Mouse (Mus musculus): Measurements from ENCODE around the gene Cpvl. TPM values are rescaled to one million over a fixed set of nuclear protein-coding genes. Genes with fewer than 3 reads are reported as not detected.

The Cpvl gene
- total RNA-seq, 2 experiments from 2014 or later: not detected

- intact Hi-C loops (cut with DNase I): no loop called here
- DNase-seq: no peak
Observed at GRCm38 (mm10) chr6:53973468-53973867, 5.0 kb downstream of the Cpvl start.

GRCm38 (mm10) chr6:53972238-53972743 is 6.2 kb downstream of the Cpvl start:
- no peak for DNase-seq
- intact Hi-C loops (cut with DNase I): no loop called here

- intact Hi-C loops (cut with DNase I): no loop called here
Observed at GRCm38 (mm10) chr6:53971729-53972128, 6.7 kb downstream of the Cpvl start.

GRCm38 (mm10) chr6:53969081-53969480 is 9.4 kb downstream of the Cpvl start:
- DNase-seq: no peak
- intact Hi-C loops (cut with DNase I): no loop called here

More at GRCm38 (mm10) chr6:53971729-53972128, 6.7 kb downstream of the Cpvl start:
- DNase-seq: no peak

GRCm38 (mm10) chr6:53968550-53968949 is 9.9 kb downstream of the Cpvl start:
- no peak for DNase-seq
- intact Hi-C loops (cut with DNase I): no loop called here

- DNase-seq: no peak
- intact Hi-C loops (cut with DNase I): no loop called here
Observed at GRCm38 (mm10) chr6:53966595-53966994, 11.9 kb downstream of the Cpvl start.

- DNase-seq: no peak
- intact Hi-C loops (cut with DNase I): no loop called here
Observed at GRCm38 (mm10) chr6:53965900-53966299, 12.6 kb downstream of the Cpvl start.

- intact Hi-C loops (cut with DNase I): loop anchor here (5.0 kb wide), 2 partner anchors 58 to 198 kb away; no protein-coding TSS in a partner anchor
- no peak for DNase-seq
Observed at GRCm38 (mm10) chr6:53963906-53964496, 14.5 kb downstream of the Cpvl start.

GRCm38 (mm10) chr6:53962006-53962405 is 16.5 kb downstream of the Cpvl start:
- intact Hi-C loops (cut with DNase I): loop anchor here (5.0 kb wide), 2 partner anchors 60 to 200 kb away; no protein-coding TSS in a partner anchor
- no peak for DNase-seq

GRCm38 (mm10) chr6:53959826-53960225 is 18.6 kb downstream of the Cpvl start:
- intact Hi-C loops (cut with DNase I): loop anchor here (5.0 kb wide), 4 partner anchors 62 to 267 kb away; no protein-coding TSS in a partner anchor
- no peak for DNase-seq

GRCm38 (mm10) chr6:53958321-53958720 is 20.1 kb downstream of the Cpvl start:
- intact Hi-C loops (cut with DNase I): loop anchor here (1.0 to 5.0 kb wide), 3 partner anchors 161 to 269 kb away; no protein-coding TSS in a partner anchor
- peak; percentile 83 to 90 for DNase-seq

- intact Hi-C loops (cut with DNase I): loop anchor here (5.0 kb wide), 2 partner anchors 159 to 271 kb away; no protein-coding TSS in a partner anchor
- DNase-seq: no peak
Observed at GRCm38 (mm10) chr6:53956513-53956912, 22.0 kb downstream of the Cpvl start.

GRCm38 (mm10) chr6:53955846-53956245 is 22.6 kb downstream of the Cpvl start:
- DNase-seq: no peak
- intact Hi-C loops (cut with DNase I): loop anchor here (5.0 kb wide), 2 partner anchors 159 to 271 kb away; no protein-coding TSS in a partner anchor

GRCm38 (mm10) chr6:53955271-53955670 is 23.2 kb downstream of the Cpvl start:
- intact Hi-C loops (cut with DNase I): loop anchor here (5.0 kb wide), 2 partner anchors 158 to 272 kb away; no protein-coding TSS in a partner anchor
- no peak for DNase-seq

- intact Hi-C loops (cut with DNase I): loop anchor here (1.0 to 5.0 kb wide), 4 partner anchors 47 to 173 kb away; no protein-coding TSS in a partner anchor
- DNase-seq: peak; percentile 79 to 80
Observed at GRCm38 (mm10) chr6:53954106-53954505, 24.4 kb downstream of the Cpvl start.

- DNase-seq: no peak
- intact Hi-C loops (cut with DNase I): loop anchor here (5.0 kb wide), 2 partner anchors 46 to 81 kb away; no protein-coding TSS in a partner anchor
Observed at GRCm38 (mm10) chr6:53953348-53953747, 25.1 kb downstream of the Cpvl start.

GRCm38 (mm10) chr6:53951421-53951820 is 27.1 kb downstream of the Cpvl start:
- intact Hi-C loops (cut with DNase I): loop anchor here (5.0 kb wide), 2 partner anchors 44 to 79 kb away; no protein-coding TSS in a partner anchor
- no peak for DNase-seq

- intact Hi-C loops (cut with DNase I): loop anchor here (5.0 kb wide), 2 partner anchors 44 to 79 kb away; no protein-coding TSS in a partner anchor
- DNase-seq: peak; percentile 49 to 62
Observed at GRCm38 (mm10) chr6:53950876-53951275, 27.6 kb downstream of the Cpvl start.

- DNase-seq: no peak
- intact Hi-C loops (cut with DNase I): no loop called here
Observed at GRCm38 (mm10) chr6:53948388-53949035, 30.0 kb downstream of the Cpvl start.

GRCm38 (mm10) chr6:53944887-53945286 is 33.6 kb downstream of the Cpvl start:
- DNase-seq: no peak
- intact Hi-C loops (cut with DNase I): no loop called here

- no peak for DNase-seq
- intact Hi-C loops (cut with DNase I): no loop called here
Observed at GRCm38 (mm10) chr6:53944417-53944816, 34.1 kb downstream of the Cpvl start.

Data from heart, postnatal 10 days (tissue).